Mouse (Mus musculus) neural tube, embryonic 13.5 days (tissue): ENCODE measurements at regions not wholly inside any gene's neighbourhood (a gene's known extent, or its start where the extent isn't known, plus 50 kb on each side); places are given as distances from the start of the nearest gene placed in this dataset.

ENCODE experiments used
- ATAC-seq: fragments of 200-750 bp; cut with Nextera tagmentation; 2 replicates; pipeline ENCODE4 v1.8.0; 2017; ENCODE audit warnings: low read depth, mild to moderate bottlenecking, moderate TSS enrichment, moderate library complexity
- H3K27ac ChIP-seq: fragments of 300-500 bp; sonication (generic); replicated peaks from 2 replicates; pipeline ENCODE4 v1.5.1; 2015; ENCODE audit warnings: moderate library complexity, mild to moderate bottlenecking, inconsistent platforms
- H3K27me3 ChIP-seq: fragments of 300-500 bp; sonication (generic); 2 replicates; pipeline ENCODE4 v1.6.1; 2015; ENCODE audit warnings: mild to moderate bottlenecking, inconsistent platforms
- H3K36me3 ChIP-seq: fragments of 300-500 bp; sonication (generic); 2 replicates; pipeline ENCODE4 v1.6.1; 2015; ENCODE audit warnings: mild to moderate bottlenecking, inconsistent platforms
- H3K4me1 ChIP-seq: fragments of 300-500 bp; sonication (generic); replicated peaks from 2 replicates; pipeline ENCODE4 v1.6.1; 2015; ENCODE audit warnings: inconsistent platforms
- H3K4me2 ChIP-seq: fragments of 300-500 bp; sonication (generic); 2 replicates; pipeline ENCODE4 v1.6.1; 2015; ENCODE audit warnings: inconsistent platforms, mild to moderate bottlenecking, moderate library complexity
- H3K4me3 ChIP-seq: fragments of 300-500 bp; sonication (generic); 2 replicates; pipeline ENCODE4 v1.5.1; 2015; ENCODE audit warnings: mild to moderate bottlenecking, inconsistent platforms
- H3K9ac ChIP-seq: fragments of 300-500 bp; sonication (generic); 2 replicates; pipeline ENCODE4 v1.6.1; 2015; ENCODE audit warnings: moderate library complexity, mild to moderate bottlenecking, inconsistent platforms
- H3K9me3 ChIP-seq: fragments of 300-500 bp; sonication (generic); 2 replicates; pipeline ENCODE4 v1.6.1; 2016; ENCODE audit warnings: inconsistent platforms
- WGBS: fragments of 180-500 bp; shearing (Covaris S2); methylation state at CpG from one replicate; pipeline ENCODE4 v1.1.7; 2015; 5-methylcytosine and 5-hydroxymethylcytosine counted together

DNA sequence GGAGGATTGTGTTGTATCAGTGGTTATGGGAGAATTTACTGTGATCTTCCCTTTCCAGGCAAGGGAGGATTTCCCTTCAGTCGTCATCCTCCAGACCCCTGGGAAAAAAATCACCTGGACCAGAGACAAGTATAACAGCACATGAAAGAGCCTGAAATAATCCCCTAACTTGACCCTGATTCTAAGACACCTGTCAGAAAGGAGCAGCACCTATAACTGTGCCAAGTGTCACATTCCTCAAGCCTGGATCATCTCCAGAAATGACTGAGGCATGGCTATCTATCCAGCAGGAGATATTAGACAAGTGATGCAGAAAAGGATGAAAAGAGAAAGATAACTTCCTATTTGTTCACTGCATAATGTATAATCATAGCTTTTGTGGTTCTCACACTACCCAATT, 800.9 kb upstream of the A1bg start:
- no peaks in the 10 kb centered on the region for H3K9me3 ChIP-seq
- H3K27me3 ChIP-seq: no peaks in the 10 kb centered on the region
- no peaks in the 10 kb centered on the region for H3K4me1 ChIP-seq
- H3K9ac ChIP-seq: no peak overlapping the region
- no peaks in the 10 kb centered on the region for H3K36me3 ChIP-seq
- no peak for ATAC-seq
- H3K4me2 ChIP-seq: no peak overlapping the region
- no peak overlapping the region for H3K27ac ChIP-seq
- WGBS: 59% methylated on average over 1 of the region's 1 CpGs
- H3K4me3 ChIP-seq: no peak overlapping the region

GRCm38 (mm10) chr15:61718486-61718885, 795.7 kb upstream of the A1bg start:
- no peaks in the 10 kb centered on the region for H3K27me3 ChIP-seq
- no peak overlapping the region for H3K4me2 ChIP-seq
- no peak overlapping the region for H3K4me3 ChIP-seq
- H3K9ac ChIP-seq: no peak overlapping the region
- no peaks in the 10 kb centered on the region for H3K9me3 ChIP-seq
- no peak for ATAC-seq
- H3K36me3 ChIP-seq: no peaks in the 10 kb centered on the region
- H3K27ac ChIP-seq: no peak overlapping the region
- no peaks in the 10 kb centered on the region for H3K4me1 ChIP-seq

GRCm38 (mm10) chr15:61717216-61717615, 794.4 kb upstream of the A1bg start:
- H3K9ac ChIP-seq: no peak overlapping the region
- no peak for ATAC-seq
- H3K4me2 ChIP-seq: no peak overlapping the region
- no peaks in the 10 kb centered on the region for H3K36me3 ChIP-seq
- H3K27me3 ChIP-seq: no peaks in the 10 kb centered on the region
- H3K4me3 ChIP-seq: no peak overlapping the region
- no peak overlapping the region for H3K27ac ChIP-seq
- no peaks in the 10 kb centered on the region for H3K4me1 ChIP-seq
- 74% methylated on average over 1 of the region's 1 CpGs for WGBS
- H3K9me3 ChIP-seq: no peaks in the 10 kb centered on the region

GRCm38 (mm10) chr15:61713953-61714352, 791.1 kb upstream of the A1bg start:
- ATAC-seq: no peak
- Histone ChIP-seq H3K27me3 (no peaks in the 10 kb centered on the region), H3K9ac (no peak overlapping the region), H3K27ac (no peak overlapping the region), H3K4me3 (no peak overlapping the region), H3K36me3 (no peaks in the 10 kb centered on the region), H3K4me2 (no peak overlapping the region), H3K9me3 (no peaks in the 10 kb centered on the region), H3K4me1 (no peaks in the 10 kb centered on the region)
- WGBS: 69% methylated on average over 2 of the region's 2 CpGs

GRCm38 (mm10) chr15:61708928-61709327, 786.1 kb upstream of the A1bg start:
- H3K4me2 ChIP-seq: no peak overlapping the region
- no peaks in the 10 kb centered on the region for H3K36me3 ChIP-seq
- no peak overlapping the region for H3K9ac ChIP-seq
- ATAC-seq: no peak
- H3K27ac ChIP-seq: no peak overlapping the region
- no peak overlapping the region for H3K4me3 ChIP-seq
- H3K27me3 ChIP-seq: no peaks in the 10 kb centered on the region
- H3K9me3 ChIP-seq: no peaks in the 10 kb centered on the region
- 67% methylated on average over 4 of the region's 4 CpGs for WGBS
- no peaks in the 10 kb centered on the region for H3K4me1 ChIP-seq

DNA sequence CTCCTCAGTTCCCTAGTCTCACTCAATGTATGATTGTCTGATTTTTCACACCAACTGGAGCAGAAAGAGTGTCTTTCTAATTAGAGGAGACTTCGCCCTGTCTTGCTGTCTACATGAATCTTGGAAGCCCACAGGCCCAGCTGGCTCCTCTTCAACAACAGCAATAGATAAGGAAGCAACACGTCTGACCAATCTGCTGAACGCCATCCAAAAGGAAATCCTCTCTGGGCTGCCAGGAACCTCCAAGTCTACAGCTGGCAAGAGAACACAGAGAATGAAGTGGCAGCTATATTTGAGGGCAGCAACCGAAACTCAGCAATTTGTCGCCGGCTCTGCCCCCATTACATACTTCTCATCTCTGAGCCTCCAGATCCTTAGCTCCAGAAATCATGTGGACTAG, 785.1 kb upstream of the A1bg start:
- ATAC-seq: no peak
- Histone ChIP-seq H3K4me1 (no peaks in the 10 kb centered on the region), H3K4me2 (no peak overlapping the region), H3K36me3 (no peaks in the 10 kb centered on the region), H3K9ac (no peak overlapping the region), H3K4me3 (no peak overlapping the region), H3K27ac (no peak overlapping the region), H3K27me3 (no peaks in the 10 kb centered on the region), H3K9me3 (no peaks in the 10 kb centered on the region)
- WGBS: 89% methylated on average over 6 of the region's 6 CpGs

GRCm38 (mm10) chr15:61692679-61693078, 769.9 kb upstream of the A1bg start:
- Histone ChIP-seq H3K27me3 (no peaks in the 10 kb centered on the region), H3K4me2 (no peak overlapping the region), H3K27ac (no peak overlapping the region), H3K9me3 (no peaks in the 10 kb centered on the region), H3K9ac (no peak overlapping the region), H3K4me3 (no peak overlapping the region), H3K36me3 (no peaks in the 10 kb centered on the region), H3K4me1 (peaks cover 19% of the 10 kb centered on the region)
- whole genome bisulfite sequencing: 93% methylated on average over 1 of the region's 1 CpGs
- ATAC-seq: no peak

- H3K4me1 ChIP-seq: peaks cover 19% of the 10 kb centered on the region
- H3K27ac ChIP-seq: peak overlapping the region; percentile 59
- peak overlapping the region; percentile 9; the same call in 1 of the 2 replicates for H3K4me3 ChIP-seq
- peak overlapping the region; percentile 40 for H3K4me2 ChIP-seq
- no peak overlapping the region for H3K9ac ChIP-seq
- H3K9me3 ChIP-seq: no peaks in the 10 kb centered on the region
- no peaks in the 10 kb centered on the region for H3K36me3 ChIP-seq
- H3K27me3 ChIP-seq: no peaks in the 10 kb centered on the region
- peak; percentile 91 for ATAC-seq
- WGBS: 48% methylated on average over 13 of the region's 13 CpGs
These were observed 767.6 kb upstream of the A1bg start for GRCm38 (mm10) chr15:61690425-61690824.

DNA sequence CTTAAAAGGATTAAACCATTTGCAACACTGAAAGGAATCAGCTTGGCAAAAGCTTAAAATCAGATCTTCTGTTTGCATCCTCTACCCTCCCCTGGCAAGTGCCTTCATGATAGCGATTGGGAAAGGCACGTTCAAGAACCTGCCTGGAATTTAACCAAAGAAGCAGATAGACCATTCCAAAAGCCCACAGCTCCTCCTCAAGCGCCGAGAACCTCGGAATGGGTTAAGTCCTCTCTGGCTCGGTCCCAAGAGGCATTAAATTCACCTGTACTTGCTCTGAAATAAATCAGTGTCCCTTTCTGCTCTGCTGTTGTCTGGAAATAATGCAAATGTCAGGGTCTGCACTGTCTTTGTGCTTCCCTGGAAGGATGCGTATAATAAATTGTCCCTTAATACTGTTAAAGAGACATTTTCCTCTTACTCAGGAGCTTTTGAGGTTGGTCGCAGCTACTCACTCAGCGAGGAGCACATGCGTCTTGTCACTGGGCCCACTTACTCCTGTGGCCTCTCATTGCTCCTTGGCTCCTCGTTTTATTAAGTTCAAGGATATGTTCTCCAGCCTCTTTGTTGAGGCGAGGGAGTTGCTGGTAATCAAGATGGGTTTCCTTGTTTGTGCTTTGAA, 767.1 kb upstream of the A1bg start:
- Histone ChIP-seq H3K9me3 (no peaks in the 10 kb centered on the region), H3K4me3 (no peak overlapping the region), H3K27ac (peak overlapping the region; percentile 59), H3K9ac (no peak overlapping the region), H3K4me1 (peaks cover 19% of the 10 kb centered on the region), H3K4me2 (peak overlapping the region; percentile 40), H3K27me3 (no peaks in the 10 kb centered on the region), H3K36me3 (no peaks in the 10 kb centered on the region)
- WGBS: 37% methylated on average over 12 of the region's 12 CpGs
- peak; percentile 85 for ATAC-seq

- 63% methylated on average over 4 of the region's 4 CpGs for WGBS
- H3K36me3 ChIP-seq: no peaks in the 10 kb centered on the region
These were observed 760.2 kb upstream of the A1bg start for GRCm38 (mm10) chr15:61682968-61683367.

DNA sequence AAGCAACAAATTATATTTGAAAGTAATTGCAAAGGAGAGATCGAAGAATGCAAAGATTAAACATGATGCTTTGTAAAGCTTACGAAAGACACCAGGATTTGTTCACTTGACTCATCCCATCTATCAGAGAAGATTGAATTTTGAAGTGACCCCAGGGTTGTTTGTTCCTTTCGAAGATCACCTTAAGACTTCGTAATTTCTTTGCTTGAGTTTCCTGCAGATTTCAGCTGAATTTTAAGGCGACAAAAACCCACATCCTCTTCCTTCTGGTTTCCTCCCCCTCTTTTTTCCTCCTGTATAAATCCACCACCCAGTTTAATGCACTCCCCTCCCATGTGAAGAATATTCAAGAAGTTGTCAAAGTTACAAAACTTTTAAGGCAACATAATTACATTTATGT, 747.7 kb upstream of the A1bg start:
- no peaks in the 10 kb centered on the region for H3K9me3 ChIP-seq
- no peak overlapping the region for H3K27ac ChIP-seq
- no peaks in the 10 kb centered on the region for H3K4me1 ChIP-seq
- H3K27me3 ChIP-seq: no peaks in the 10 kb centered on the region
- H3K4me2 ChIP-seq: no peak overlapping the region
- H3K36me3 ChIP-seq: no peaks in the 10 kb centered on the region
- H3K4me3 ChIP-seq: no peak overlapping the region
- H3K9ac ChIP-seq: no peak overlapping the region
- 93% methylated on average over 5 of the region's 5 CpGs for WGBS
- ATAC-seq: no peak

More at GRCm38 (mm10) chr15:61682968-61683367, 760.2 kb upstream of the A1bg start:
- H3K27ac ChIP-seq: no peak overlapping the region
- no peak overlapping the region for H3K9ac ChIP-seq
- no peak overlapping the region for H3K4me2 ChIP-seq
- H3K4me1 ChIP-seq: no peaks in the 10 kb centered on the region
- no peaks in the 10 kb centered on the region for H3K27me3 ChIP-seq
- H3K4me3 ChIP-seq: no peak overlapping the region
- H3K9me3 ChIP-seq: no peaks in the 10 kb centered on the region
- ATAC-seq: no peak

- H3K4me2 ChIP-seq: no peak overlapping the region
- H3K27ac ChIP-seq: no peak overlapping the region
- H3K9me3 ChIP-seq: no peaks in the 10 kb centered on the region
- H3K4me1 ChIP-seq: no peaks in the 10 kb centered on the region
- 65% methylated on average over 3 of the region's 3 CpGs for WGBS
- H3K4me3 ChIP-seq: no peak overlapping the region
- H3K9ac ChIP-seq: no peak overlapping the region
- H3K36me3 ChIP-seq: no peaks in the 10 kb centered on the region
- no peak for ATAC-seq
- H3K27me3 ChIP-seq: no peaks in the 10 kb centered on the region
These were observed 737.8 kb upstream of the A1bg start for GRCm38 (mm10) chr15:61660581-61660980.

- no peaks in the 10 kb centered on the region for H3K9me3 ChIP-seq
- H3K4me2 ChIP-seq: no peak overlapping the region
- no peak overlapping the region for H3K27ac ChIP-seq
- H3K4me1 ChIP-seq: no peaks in the 10 kb centered on the region
- H3K4me3 ChIP-seq: no peak overlapping the region
- H3K9ac ChIP-seq: no peak overlapping the region
- no peaks in the 10 kb centered on the region for H3K27me3 ChIP-seq
- no peaks in the 10 kb centered on the region for H3K36me3 ChIP-seq
- ATAC-seq: no peak
These were observed 734.1 kb upstream of the A1bg start for GRCm38 (mm10) chr15:61656951-61657350.
